Mouse (Mus musculus) CH12.LX (cell line): ENCODE measurements around the gene Zfp111. TPM values are rescaled to one million over a fixed set of nuclear protein-coding genes. Genes with fewer than 3 reads are reported as not detected.

Experiments
- DNase-seq: peaks from one replicate; pipeline ENCODE4 v3.0.0-alpha.2; 2013; ENCODE audit errors: extremely low read depth
- H3K27ac ChIP-seq: 2 replicates; pipeline ENCODE4 v1.5.1; 2012; ENCODE audit warnings: low read depth, mild to moderate bottlenecking, control low read depth, moderate library complexity; ENCODE audit not compliant: insufficient read depth
- H3K27me3 ChIP-seq: replicated peaks from 2 replicates; pipeline ENCODE3; 2012; ENCODE audit warnings: inconsistent platforms
- H3K36me3 ChIP-seq, 2 experiments: replicated peaks in 1 of 2; 2 replicates each; pipeline versions ENCODE3 to v1.6.1; 2012; ENCODE audit warnings: inconsistent platforms in 1 of 2, low read length in 1 of 2, mild to moderate bottlenecking in 1 of 2, mixed read lengths in 1 of 2, moderate library complexity in 1 of 2; ENCODE audit not compliant: control insufficient read depth in 1 of 2, insufficient read depth in 1 of 2
- H3K4me1 ChIP-seq, 2 experiments: 2 replicates each; pipeline ENCODE4 v1.6.1; 2012; ENCODE audit warnings: inconsistent platforms in 1 of 2, moderate library complexity in 1 of 2; ENCODE audit not compliant: insufficient read depth in 2 of 2, control insufficient read depth in 1 of 2
- H3K4me2 ChIP-seq: 2 replicates; pipeline ENCODE4 v1.6.1; 2012; ENCODE audit warnings: low read depth, mild to moderate bottlenecking, control low read depth; ENCODE audit not compliant: poor library complexity, insufficient read depth, severe bottlenecking
- H3K4me3 ChIP-seq, 3 experiments: fragments of 150-350 bp in 1 of 3; sonication (generic) in 1 of 3; replicated peaks in 1 of 3; 2 replicates each; pipeline versions ENCODE3 to v1.5.1; 2011 to 2012; ENCODE audit warnings: low read depth in 2 of 3, low read length in 2 of 3, mild to moderate bottlenecking in 2 of 3, moderate library complexity in 2 of 3, control low read depth in 1 of 3, improper control_type of control experiment in 1 of 3, inconsistent platforms in 1 of 3, mixed read lengths in 1 of 3; ENCODE audit not compliant: poor library complexity in 1 of 3
- H3K79me2 ChIP-seq: replicated peaks from 2 replicates; pipeline ENCODE4 v1.6.1; 2012; ENCODE audit warnings: mild to moderate bottlenecking, moderate library complexity; ENCODE audit not compliant: control insufficient read depth, poor library complexity, insufficient read depth, severe bottlenecking; ENCODE audit errors: extremely low read depth
- H3K9ac ChIP-seq: 2 replicates; pipeline ENCODE4 v1.6.1; 2012; ENCODE audit warnings: low read depth, mild to moderate bottlenecking, control low read depth, moderate library complexity; ENCODE audit not compliant: insufficient read depth
- H3K9me3 ChIP-seq: replicated peaks from 2 replicates; pipeline ENCODE3; 2012; ENCODE audit warnings: low read length, inconsistent platforms, mixed read lengths
- BHLHE40 ChIP-seq: IDR thresholded peaks from 2 replicates; pipeline ENCODE4 v1.6.1; 2011; ENCODE audit warnings: mild to moderate bottlenecking, low read depth, low read length, improper control_type of control experiment
- CHD1 ChIP-seq: IDR thresholded peaks from 2 replicates; pipeline ENCODE4 v1.6.1; 2012; ENCODE audit warnings: low read depth, low read length, improper control_type of control experiment, inconsistent platforms
- E2F4 ChIP-seq: IDR thresholded peaks from 2 replicates; pipeline ENCODE4 v1.6.1; 2011; ENCODE audit warnings: low read depth, low read length, improper control_type of control experiment; ENCODE audit not compliant: insufficient replicate concordance
- ELF1 ChIP-seq: IDR thresholded peaks from 2 replicates; pipeline ENCODE4 v1.6.1; 2014; ENCODE audit warnings: low read depth, mild to moderate bottlenecking, inconsistent platforms, low read length, improper control_type of control experiment
- EP300 ChIP-seq: IDR thresholded peaks from 2 replicates; pipeline ENCODE4 v1.6.1; 2011; ENCODE audit warnings: low read length, improper control_type of control experiment
- GABPA ChIP-seq: IDR thresholded peaks from 2 replicates; pipeline ENCODE4 v1.6.1; 2012; ENCODE audit warnings: low read depth, low read length, improper control_type of control experiment, inconsistent platforms; ENCODE audit not compliant: insufficient replicate concordance
- KAT2A ChIP-seq: IDR thresholded peaks from 2 replicates; pipeline ENCODE4 v1.6.1; 2012; ENCODE audit warnings: low read length, improper control_type of control experiment, inconsistent platforms; ENCODE audit not compliant: insufficient replicate concordance
- MAX ChIP-seq: IDR thresholded peaks from 2 replicates; pipeline ENCODE4 v1.6.1; 2011; ENCODE audit warnings: low read length, improper control_type of control experiment
- MAZ ChIP-seq: IDR thresholded peaks from 2 replicates; pipeline ENCODE4 v1.6.1; 2012; ENCODE audit warnings: low read depth, mild to moderate bottlenecking, inconsistent platforms, low read length, improper control_type of control experiment, moderate library complexity
- MYC ChIP-seq: IDR thresholded peaks from 2 replicates; pipeline ENCODE4 v1.6.1; 2011; ENCODE audit warnings: low read depth, mild to moderate bottlenecking, improper control_type of control experiment, low read length
- NRF1 ChIP-seq: IDR thresholded peaks from 2 replicates; pipeline ENCODE4 v1.6.1; 2014; ENCODE audit warnings: low read depth, mild to moderate bottlenecking, inconsistent platforms, low read length, improper control_type of control experiment, moderate library complexity
- PAX5 ChIP-seq: IDR thresholded peaks from 2 replicates; pipeline ENCODE4 v1.6.1; 2012; ENCODE audit warnings: low read length, inconsistent platforms, mixed read lengths
- RAD21 ChIP-seq: IDR thresholded peaks from 2 replicates; pipeline ENCODE4 v1.6.1; 2011; ENCODE audit warnings: low read depth, mild to moderate bottlenecking, low read length, improper control_type of control experiment, moderate library complexity
- RCOR1 ChIP-seq: conservative IDR thresholded peaks from 2 replicates; pipeline ENCODE4 v1.6.1; 2012; ENCODE audit warnings: low read depth, mild to moderate bottlenecking, inconsistent platforms, low read length, improper control_type of control experiment
- SIN3A ChIP-seq: IDR thresholded peaks from 2 replicates; pipeline ENCODE4 v1.6.1; 2012; ENCODE audit warnings: low read length, improper control_type of control experiment, inconsistent platforms
- SMC3 ChIP-seq: IDR thresholded peaks from 2 replicates; pipeline ENCODE4 v1.6.1; 2011; ENCODE audit warnings: low read depth, low read length, improper control_type of control experiment
- UBTF ChIP-seq: IDR thresholded peaks from 2 replicates; pipeline ENCODE4 v1.6.1; 2012; ENCODE audit warnings: low read depth, mild to moderate bottlenecking, inconsistent platforms, low read length, improper control_type of control experiment, moderate library complexity
- USF2 ChIP-seq: conservative IDR thresholded peaks from 2 replicates; pipeline ENCODE4 v1.6.1; 2011; ENCODE audit warnings: low read depth, low read length, improper control_type of control experiment
- ZC3H11A ChIP-seq: IDR thresholded peaks from 2 replicates; pipeline ENCODE4 v1.6.1; 2012; ENCODE audit warnings: low read depth, mild to moderate bottlenecking, inconsistent platforms, low read length, improper control_type of control experiment
- ZNF384 ChIP-seq: IDR thresholded peaks from 2 replicates; pipeline ENCODE4 v1.6.1; 2012; ENCODE audit warnings: low read depth, low read length, improper control_type of control experiment, inconsistent platforms
- dilution Hi-C: fragments of 300-500 bp; cut with MboI; formaldehyde crosslinking; loops from 2 replicates; pipeline ENCODE4 v1.14.3; 2020; ENCODE audit warnings: low sequenced_read_pairs; ENCODE audit not compliant: extremely low pct_unique_long_range_greater_than_20kb, extremely low pct_ligation_motif_present
- in situ Hi-C: fragments of 300-500 bp; cut with MboI; formaldehyde crosslinking; loops from 3 replicates; pipeline ENCODE4 v1.14.3; 2019; ENCODE audit warnings: low sequenced_read_pairs, low pct_ligation_motif_present, low pct_unique_long_range_greater_than_20kb, mixed read lengths
- polyA plus RNA-seq: library from polyadenylated mRNA; unstranded; fragments of >175 nt; gene quantifications from 2 replicates; pipeline ENCODE4 v1.2.1, GENCODE M21; 2012; ENCODE audit warnings: low read depth; ENCODE audit not compliant: insufficient read length
- total RNA-seq, 2 experiments: library from RNA; depleted of rRNA; stranded (reverse); fragments of 300-350 nt in 1 of 2; fragments of >200 nt in 1 of 2; gene quantifications; 2 replicates each; pipeline ENCODE4 v1.2.3; 2012 to 2014

Zfp111 gene
- total and polyA plus RNA-seq, 3 experiments: not detected

GRCm38 (mm10) chr7:24207488-24208261 lies 3.6 kb downstream of the Zfp111 start:
- Histone ChIP-seq H3K27me3 (peaks cover 43% of the 10 kb centered on the region), H3K36me3 (no peaks in the 10 kb centered on the region), H3K27ac (no peak overlapping the region), H3K79me2 (no peaks in the 10 kb centered on the region), H3K9me3 (peaks cover under 1% of the 10 kb centered on the region), H3K9ac (no peak overlapping the region), H3K4me3 (no peak overlapping the region), H3K4me2 (no peak overlapping the region), H3K4me1 (no peaks in the 10 kb centered on the region)
- DNase-seq: no peak
- dilution Hi-C loops: no loop called here
- no peak for TF ChIP-seq RCOR1
- no peak for TF ChIP-seq UBTF
- no peak for TF ChIP-seq USF2
- no peak for TF ChIP-seq MAX
- TF ChIP-seq SMC3: no peak
- no peak for TF ChIP-seq NRF1
- no peak for TF ChIP-seq RAD21
- no peak for TF ChIP-seq E2F4
- TF ChIP-seq BHLHE40: no peak
- TF ChIP-seq ELF1: no peak
- in situ Hi-C loops: no loop called here

DNA sequence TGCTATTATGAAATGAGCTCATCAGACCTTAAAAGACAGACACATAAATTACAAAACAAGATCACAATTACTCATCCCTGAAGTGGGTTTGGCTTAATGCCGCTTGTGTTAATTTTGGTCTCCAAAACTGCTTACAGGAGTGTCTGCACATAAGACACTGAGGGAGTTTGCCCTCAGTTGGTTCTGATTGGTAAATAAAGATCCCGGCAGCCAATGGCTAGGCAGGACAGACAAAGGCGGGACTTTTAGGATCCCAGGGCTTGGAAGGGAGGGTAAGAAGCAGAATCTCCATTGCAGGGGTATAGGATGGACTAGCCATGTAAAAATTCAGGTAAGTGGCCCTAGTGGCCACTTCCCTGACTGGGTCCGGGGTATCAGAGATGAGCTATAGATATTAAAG lies 14.3 kb downstream of the Zfp111 start:
- in situ Hi-C loops (no loop called here), dilution Hi-C loops (no loop called here)
- H3K9me3 ChIP-seq: no peaks in the 10 kb centered on the region
- peaks cover 50% of the 10 kb centered on the region for H3K27me3 ChIP-seq
- H3K36me3 ChIP-seq: no peaks in the 10 kb centered on the region
- no peak overlapping the region for H3K9ac ChIP-seq
- no peak overlapping the region for H3K27ac ChIP-seq
- no peak overlapping the region for H3K4me3 ChIP-seq
- no peaks in the 10 kb centered on the region for H3K79me2 ChIP-seq
- no peak for DNase-seq
- H3K4me1 ChIP-seq: no peaks in the 10 kb centered on the region
- no peak for TF ChIP-seq SIN3A
- TF ChIP-seq CHD1: no peak
- TF ChIP-seq BHLHE40: no peak
- TF ChIP-seq ZC3H11A: no peak
- no peak for TF ChIP-seq MYC
- TF ChIP-seq ZNF384: no peak
- no peak for TF ChIP-seq PAX5
- TF ChIP-seq EP300: no peak
- no peak for TF ChIP-seq UBTF
- no peak for TF ChIP-seq MAZ
- TF ChIP-seq NRF1: no peak
- TF ChIP-seq GABPA: no peak
- no peak for TF ChIP-seq KAT2A
- no peak overlapping the region for H3K4me2 ChIP-seq
